Mouse (Mus musculus) C2C12 (cell line): ENCODE results near the gene Lyzl4. TPM values are rescaled to one million over a fixed set of nuclear protein-coding genes. Genes with fewer than 3 reads are reported as not detected.

Source experiments
- H3K27me3 ChIP-seq: one replicate; pipeline ENCODE4 v1.6.1; 2011; ENCODE audit not compliant: control insufficient read depth, insufficient read depth, insufficient read length
- H3K36me3 ChIP-seq: one replicate; pipeline ENCODE4 v1.6.1; 2011; ENCODE audit not compliant: control insufficient read depth, insufficient read depth
- H3K4me3 ChIP-seq: one replicate; pipeline ENCODE4 v1.5.1; 2011; ENCODE audit warnings: mild to moderate bottlenecking, control low read depth; ENCODE audit not compliant: poor library complexity, insufficient read depth, severe bottlenecking
- H3K79me2 ChIP-seq: one replicate; pipeline ENCODE4 v1.6.1; 2011; ENCODE audit not compliant: control insufficient read depth, insufficient read depth
- H3K79me3 ChIP-seq: one replicate; pipeline ENCODE4 v1.6.1; 2011; ENCODE audit warnings: low read depth, control low read depth
- H3ac ChIP-seq: one replicate; pipeline ENCODE3; 2011; ENCODE audit warnings: low read depth; ENCODE audit not compliant: control insufficient read depth, insufficient read length
- CEBPB ChIP-seq: IDR thresholded peaks from one replicate; pipeline ENCODE4 v1.6.1; 2011; ENCODE audit warnings: low read depth, mild to moderate bottlenecking, control low read depth, moderate library complexity
- CTCF ChIP-seq: IDR thresholded peaks from one replicate; pipeline ENCODE4 v1.5.1; 2011; ENCODE audit not compliant: control insufficient read depth, insufficient read depth, insufficient read length
- FOSL1 ChIP-seq: IDR thresholded peaks from one replicate; pipeline ENCODE4 v1.8.0; 2011; ENCODE audit warnings: mild to moderate bottlenecking, low read length; ENCODE audit not compliant: poor library complexity, insufficient read depth, severe bottlenecking
- MAX ChIP-seq: IDR thresholded peaks from one replicate; pipeline ENCODE4 v1.6.1; 2011; ENCODE audit warnings: mild to moderate bottlenecking, control low read depth
- MYOD1 ChIP-seq: IDR thresholded peaks from one replicate; pipeline ENCODE4 v1.6.1; 2011; ENCODE audit warnings: low read depth; ENCODE audit not compliant: control insufficient read depth, insufficient read length
- MYOG ChIP-seq: IDR thresholded peaks from one replicate; pipeline ENCODE4 v1.6.1; 2011; ENCODE audit not compliant: control insufficient read depth, insufficient read length; ENCODE audit errors: extremely low read depth
- USF1 ChIP-seq: IDR thresholded peaks from one replicate; pipeline ENCODE4 v1.6.1; 2011; ENCODE audit warnings: low read depth, mild to moderate bottlenecking, control low read depth, moderate library complexity
- polyA plus RNA-seq: library from polyadenylated mRNA; unstranded; fragments of >200 nt; fragmentation: generic; extraction: Trizol; gene quantifications from one replicate; pipeline ENCODE4 v1.2.1, GENCODE M21; 2012; ENCODE audit warnings: missing spikeins

The Lyzl4 gene
- polyA plus RNA-seq, 1 experiment = not detected

DNA sequence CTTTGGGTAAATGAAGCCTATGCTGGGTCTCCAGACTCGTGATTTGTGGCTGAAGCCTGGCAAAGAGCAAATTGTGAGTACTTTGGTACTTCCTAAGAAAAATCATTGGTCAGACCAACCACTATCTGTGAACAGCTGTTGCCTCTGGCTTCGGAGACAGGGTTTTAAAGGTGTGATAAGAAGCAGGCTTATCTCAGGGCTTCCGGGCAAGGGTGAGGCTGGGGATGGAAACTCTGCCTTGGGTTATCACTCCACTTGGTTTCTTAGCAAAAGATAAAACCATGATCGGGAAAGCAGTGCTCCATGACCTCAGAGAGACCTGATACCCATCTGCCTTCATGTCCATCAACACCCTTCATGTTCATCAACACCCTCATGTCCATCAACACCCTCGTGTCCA is 92.9 kb downstream of the Lyzl4 start:
- H3K27me3 ChIP-seq = peaks cover 3% of the 10 kb centered on the region
- H3K79me3 ChIP-seq = no peaks in the 10 kb centered on the region
- H3K79me2 ChIP-seq = no peaks in the 10 kb centered on the region
- no peak overlapping the region for H3K4me3 ChIP-seq
- no peaks in the 10 kb centered on the region for H3K36me3 ChIP-seq
- TF ChIP-seq MYOG (no peak), CTCF (no peak), CEBPB (no peak), MAX (no peak), MYOD1 (no peak)
- no peak overlapping the region for H3ac ChIP-seq

DNA sequence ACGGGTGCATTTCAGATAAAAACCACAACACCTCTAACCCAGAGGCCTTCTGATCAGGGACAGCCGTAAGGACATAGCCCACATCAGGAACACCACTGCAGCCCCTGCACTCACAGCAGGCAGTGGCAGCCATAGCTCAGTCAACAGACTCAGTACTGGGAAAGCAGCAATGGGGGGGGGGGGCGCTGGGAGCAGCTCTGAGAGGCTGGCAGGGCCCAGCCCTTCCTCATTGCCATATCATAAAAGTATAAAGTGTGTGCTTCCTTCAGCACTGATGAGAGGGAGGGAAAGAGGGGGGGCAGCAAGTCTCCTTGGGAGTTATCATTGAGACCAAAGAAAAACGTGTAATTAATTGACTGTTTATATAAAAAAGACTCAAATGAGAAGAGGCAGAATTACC is 94.5 kb downstream of the Lyzl4 start:
- H3K4me3 ChIP-seq = no peak overlapping the region
- H3ac ChIP-seq = no peak overlapping the region
- no peaks in the 10 kb centered on the region for H3K79me3 ChIP-seq
- no peaks in the 10 kb centered on the region for H3K79me2 ChIP-seq
- no peak for TF ChIP-seq MYOG
- TF ChIP-seq MYOD1 = no peak
- TF ChIP-seq FOSL1 = no peak
- no peak for TF ChIP-seq CEBPB
- no peak for TF ChIP-seq CTCF
- no peak for TF ChIP-seq USF1
- TF ChIP-seq MAX = no peak
- no peaks in the 10 kb centered on the region for H3K36me3 ChIP-seq
- no peaks in the 10 kb centered on the region for H3K27me3 ChIP-seq

DNA sequence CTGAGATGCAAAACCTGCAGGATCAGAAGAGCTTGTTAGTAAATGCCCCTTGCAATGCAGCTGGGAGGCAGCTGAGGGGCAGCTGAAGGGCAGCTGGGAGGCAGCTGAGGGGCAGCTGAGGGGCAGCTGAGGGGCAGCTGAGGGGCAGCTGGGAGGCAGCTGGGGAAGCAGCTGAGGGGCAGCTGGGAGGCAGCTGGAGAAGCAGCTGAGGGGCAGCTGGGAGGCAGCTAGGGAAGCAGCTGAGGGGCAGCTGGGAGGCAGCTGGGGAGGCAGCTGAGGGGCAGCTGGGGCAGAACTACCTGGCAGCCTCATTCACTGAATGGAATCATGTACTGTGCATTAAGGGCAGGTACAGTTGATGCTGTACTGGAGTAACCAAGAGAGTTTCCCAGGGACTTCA is 100.4 kb downstream of the Lyzl4 start:
- no peak overlapping the region for H3ac ChIP-seq
- TF ChIP-seq MYOD1 (peak; percentile 57), FOSL1 (no peak), MYOG (peak; percentile 20), USF1 (no peak)
- no peaks in the 10 kb centered on the region for H3K79me3 ChIP-seq
- H3K27me3 ChIP-seq = no peaks in the 10 kb centered on the region
- no peak overlapping the region for H3K4me3 ChIP-seq
- H3K79me2 ChIP-seq = no peaks in the 10 kb centered on the region
- H3K36me3 ChIP-seq = no peaks in the 10 kb centered on the region

DNA sequence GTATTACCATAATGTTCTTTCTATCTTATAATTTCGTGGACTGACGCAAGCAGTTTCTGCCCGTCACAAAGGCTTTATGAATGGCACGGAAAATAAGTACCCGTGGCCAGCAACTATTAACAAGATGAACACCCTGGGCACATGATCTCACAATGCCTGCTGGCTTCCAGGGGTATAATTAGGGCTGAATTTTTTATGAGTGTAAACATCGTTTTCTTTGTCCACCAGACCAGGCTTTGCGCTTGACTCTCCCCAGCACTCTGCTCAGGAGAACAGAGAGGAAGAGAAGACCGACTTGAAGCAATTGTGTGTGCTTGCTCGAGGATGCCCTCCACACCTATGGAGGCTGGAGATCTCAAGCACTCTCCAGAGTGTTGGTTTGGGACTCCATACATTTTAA is 109.3 kb downstream of the Lyzl4 start:
- no peak overlapping the region for H3ac ChIP-seq

DNA sequence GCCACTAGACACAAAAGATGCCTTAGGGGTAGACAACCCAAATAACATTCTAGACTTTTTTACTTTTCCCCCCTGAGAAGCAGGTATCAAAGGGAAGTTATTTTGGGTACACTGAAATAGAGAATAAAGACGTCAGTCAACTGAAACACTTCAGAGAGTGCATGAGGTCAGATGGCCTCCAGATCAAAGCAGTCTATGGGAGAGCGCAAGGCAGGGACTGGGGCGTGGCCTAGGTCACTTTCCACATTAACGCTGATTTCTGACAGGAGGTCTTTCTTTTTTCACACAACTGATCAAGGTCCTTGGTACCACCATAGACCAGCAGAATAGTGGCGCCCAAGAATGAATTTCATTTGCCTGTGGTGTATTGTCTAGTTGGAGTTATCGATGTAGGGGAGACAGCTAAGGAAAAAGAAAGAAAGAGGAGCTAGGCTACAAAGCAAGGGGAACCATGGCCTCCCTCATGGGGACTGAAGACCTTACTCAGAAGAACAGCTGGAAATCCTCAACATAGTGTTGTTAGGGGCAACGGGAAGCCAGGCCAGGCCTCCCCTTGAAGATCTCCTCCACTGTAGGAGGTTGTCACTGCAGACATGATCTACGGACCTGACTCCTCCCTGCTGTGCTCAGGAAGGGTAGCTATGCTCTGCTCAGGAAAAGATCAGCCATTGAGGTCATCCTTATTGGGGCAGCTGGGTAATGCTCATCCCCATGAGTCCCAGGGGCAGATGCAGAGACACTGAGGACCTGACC is 113.1 kb downstream of the Lyzl4 start:
- Histone ChIP-seq H3K27me3 (no peaks in the 10 kb centered on the region), H3K4me3 (no peak overlapping the region), H3K79me3 (no peaks in the 10 kb centered on the region), H3K36me3 (no peaks in the 10 kb centered on the region), H3K79me2 (no peaks in the 10 kb centered on the region), H3ac (no peak overlapping the region)
- TF ChIP-seq MYOG (no peak), MYOD1 (no peak)

More for the DNA sequence above, 109.3 kb downstream of the Lyzl4 start:
- H3K79me3 ChIP-seq = no peaks in the 10 kb centered on the region
- no peak for TF ChIP-seq USF1
- no peak for TF ChIP-seq MYOG
- no peaks in the 10 kb centered on the region for H3K36me3 ChIP-seq
- H3K4me3 ChIP-seq = no peak overlapping the region
- H3K79me2 ChIP-seq = no peaks in the 10 kb centered on the region
- H3K27me3 ChIP-seq = no peaks in the 10 kb centered on the region

Other genes with a start within 250 kb of the Lyzl4 start
- gene Cck, start 146.4 kb downstream of the Lyzl4 start, polyA plus RNA-seq = 2.9 TPM
- 0.19 TPM for gene Vipr1, start 620 bp upstream of the Lyzl4 start, polyA plus RNA-seq
- gene Sec22c, start 63.4 kb upstream of the Lyzl4 start, polyA plus RNA-seq = 8.0 TPM
- gene Ss18l2, start 68.2 kb upstream of the Lyzl4 start, polyA plus RNA-seq = 44.7 TPM
- 10.7 TPM for gene Nktr, start 77.1 kb upstream of the Lyzl4 start, polyA plus RNA-seq
- gene Zfp651, start 117.2 kb upstream of the Lyzl4 start, polyA plus RNA-seq = 16.0 TPM
- 2.7 TPM for gene Klhl40, start 135.5 kb upstream of the Lyzl4 start, polyA plus RNA-seq
- 0.07 TPM for gene Hhatl, start 150.4 kb upstream of the Lyzl4 start, polyA plus RNA-seq
- gene Ccdc13, start 197.4 kb upstream of the Lyzl4 start, polyA plus RNA-seq = 0.12 TPM
- gene Higd1a, start 216.3 kb upstream of the Lyzl4 start, polyA plus RNA-seq = 55.5 TPM